Mouse (Mus musculus) B cell, adult 2 months (primary cell): ENCODE measurements around the gene Ccm2.

Experiments used
- DNase-seq, 2 experiments: peaks; one replicate each; pipeline ENCODE4 v3.0.0; 2022

Ccm2 gene

DNA sequence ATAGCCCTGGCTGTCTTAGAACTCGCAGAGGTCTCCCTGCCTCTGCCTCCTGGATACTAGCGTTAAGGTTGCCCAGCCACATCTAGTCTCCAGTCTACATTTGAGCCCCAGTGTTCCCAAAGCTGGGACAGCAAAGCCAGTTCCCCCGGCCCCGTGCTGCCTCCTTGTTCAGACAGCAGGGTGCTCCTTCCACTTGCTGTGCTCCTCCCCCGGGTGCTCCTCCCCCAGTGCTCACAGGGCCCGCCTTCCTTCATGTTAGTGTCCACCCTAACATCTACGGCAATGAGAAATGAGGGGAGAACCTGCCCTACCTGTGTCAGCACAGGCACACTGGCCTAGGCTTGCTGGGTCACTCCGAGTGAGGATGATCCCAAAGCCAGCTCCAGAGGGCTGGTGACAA, 39.1 kb downstream of the Ccm2 start:
- DNase-seq = no peak

DNA sequence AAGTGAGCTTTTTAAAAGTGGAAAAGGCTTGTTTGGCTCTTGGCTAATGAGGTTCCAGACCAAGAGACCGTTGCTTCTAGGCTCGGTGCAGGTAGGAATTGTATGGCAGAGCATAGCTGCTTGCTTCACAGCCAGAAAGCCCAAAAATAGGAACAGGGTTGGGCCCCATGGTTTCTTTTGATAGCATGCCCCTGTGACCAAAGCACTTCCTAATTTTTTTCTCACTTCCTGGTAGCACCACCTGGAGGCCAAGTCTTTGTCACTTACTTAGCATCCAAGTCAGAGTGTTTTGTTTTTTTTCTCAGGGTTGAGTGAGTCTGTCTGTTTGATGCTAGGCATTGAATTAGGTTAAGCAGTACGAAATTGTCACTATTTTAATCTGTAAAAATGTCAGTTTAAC, 40.0 kb downstream of the Ccm2 start:
- DNase-seq = peak; percentile 76 to 81

DNA sequence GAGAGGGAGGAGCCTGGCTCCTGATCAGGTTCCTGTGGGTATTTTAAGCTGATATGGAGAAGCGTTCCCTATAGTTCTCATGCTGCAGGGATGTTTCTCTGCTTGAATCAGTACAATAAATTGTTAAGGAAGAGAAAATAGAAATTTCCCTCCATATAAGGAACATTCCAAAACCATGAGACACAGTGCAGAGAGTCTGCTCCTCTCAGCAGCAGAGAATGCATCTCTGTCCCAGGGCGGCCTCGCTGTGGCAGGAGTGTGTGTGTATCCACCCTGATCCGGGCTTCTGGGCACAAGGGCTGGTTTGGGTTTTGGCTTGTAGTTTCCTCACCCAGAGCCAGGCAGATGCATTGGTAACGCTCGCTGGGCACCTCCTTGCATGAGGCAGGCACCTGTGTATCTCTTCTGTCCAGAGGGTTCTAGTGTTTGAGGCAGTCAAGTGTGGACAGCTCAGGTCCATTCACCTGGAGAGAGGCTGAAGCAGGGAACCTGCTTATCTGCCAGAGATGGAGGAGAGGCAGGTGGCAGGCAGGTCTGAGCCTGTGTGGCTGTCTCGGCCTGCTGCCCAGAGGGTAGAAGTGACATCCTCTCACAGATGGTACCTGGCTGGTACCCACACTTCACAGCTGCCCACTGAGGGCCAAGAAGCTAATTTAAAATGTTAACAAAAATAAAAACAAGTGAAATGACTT, 40.7 kb downstream of the Ccm2 start:
- peak; percentile 31 to 40 for DNase-seq

DNA sequence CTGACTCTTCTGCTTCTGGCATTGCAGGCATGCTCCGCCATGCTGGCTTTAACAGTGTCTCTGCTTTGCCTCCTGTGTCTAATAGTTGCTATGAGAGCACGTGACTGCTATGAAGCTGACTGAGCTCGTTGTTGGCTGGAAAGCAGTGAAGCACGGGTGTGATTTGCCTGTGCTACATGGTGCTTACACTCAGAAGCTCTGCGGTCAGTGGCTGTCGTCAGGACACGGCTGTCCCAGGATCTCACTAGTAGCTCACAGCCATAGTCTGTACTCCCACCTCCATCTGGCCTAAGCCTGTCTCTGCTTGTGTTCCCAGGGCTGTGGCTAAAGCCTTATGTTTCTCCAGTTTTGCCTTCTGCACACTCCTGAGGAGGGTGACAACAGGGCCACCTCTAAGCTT, 41.6 kb downstream of the Ccm2 start:
- peak; percentile 72 to 77 for DNase-seq

DNA sequence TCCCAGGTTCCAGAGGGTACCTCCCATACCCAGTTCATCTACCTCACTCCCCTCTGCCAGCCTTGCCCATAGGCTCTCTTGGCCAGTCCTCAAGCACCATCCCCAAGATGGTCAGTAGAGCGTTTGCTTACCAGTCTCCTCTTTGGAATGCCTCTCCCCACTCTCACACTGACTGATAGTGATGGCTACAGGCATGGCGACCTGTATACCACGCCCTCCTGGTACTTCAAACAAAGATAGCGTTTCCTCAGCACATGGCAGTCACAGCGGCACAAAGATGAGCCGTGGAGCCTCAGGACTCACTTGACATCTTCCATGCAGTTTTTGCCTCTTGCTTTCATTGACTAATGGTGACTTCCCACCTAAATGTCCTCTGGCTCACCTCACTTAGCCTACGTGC, 43.2 kb downstream of the Ccm2 start:
- no peak for DNase-seq

DNA sequence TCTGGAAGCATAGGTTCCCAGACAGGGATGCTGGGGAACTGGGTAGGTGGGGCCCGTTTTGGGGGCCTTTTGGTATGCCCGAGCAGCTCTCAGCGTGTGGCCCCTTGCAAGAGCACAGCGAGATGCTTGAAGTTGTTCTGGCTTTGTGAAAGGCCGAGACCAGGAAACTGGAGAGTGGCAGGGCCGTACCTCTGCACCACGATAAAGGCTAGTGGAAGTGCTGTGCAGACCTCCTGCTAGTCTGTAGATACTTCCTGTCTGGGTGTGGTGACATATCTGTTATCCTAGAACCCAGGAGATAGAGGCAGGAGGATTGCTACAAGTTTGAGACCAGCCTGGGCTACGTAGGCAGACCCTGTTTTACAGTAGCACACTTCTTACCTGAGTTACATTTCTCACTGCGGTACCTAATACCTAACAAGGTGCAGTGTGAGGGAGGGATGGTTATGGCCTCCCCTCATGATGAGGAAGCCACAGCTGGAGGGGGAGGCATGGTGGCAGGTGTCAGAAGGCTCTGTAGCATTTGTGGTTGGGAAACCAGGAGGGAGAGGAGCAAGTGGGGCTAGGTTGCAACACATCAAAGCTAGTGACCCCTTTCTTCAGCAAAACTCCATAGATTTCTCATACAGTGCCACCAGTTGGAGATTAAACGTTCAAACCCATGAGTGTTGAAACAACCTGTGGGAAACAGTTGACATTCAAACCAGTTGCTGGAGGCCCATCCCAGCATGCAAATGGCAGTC, 44.4 kb downstream of the Ccm2 start:
- DNase-seq = no peak

DNA sequence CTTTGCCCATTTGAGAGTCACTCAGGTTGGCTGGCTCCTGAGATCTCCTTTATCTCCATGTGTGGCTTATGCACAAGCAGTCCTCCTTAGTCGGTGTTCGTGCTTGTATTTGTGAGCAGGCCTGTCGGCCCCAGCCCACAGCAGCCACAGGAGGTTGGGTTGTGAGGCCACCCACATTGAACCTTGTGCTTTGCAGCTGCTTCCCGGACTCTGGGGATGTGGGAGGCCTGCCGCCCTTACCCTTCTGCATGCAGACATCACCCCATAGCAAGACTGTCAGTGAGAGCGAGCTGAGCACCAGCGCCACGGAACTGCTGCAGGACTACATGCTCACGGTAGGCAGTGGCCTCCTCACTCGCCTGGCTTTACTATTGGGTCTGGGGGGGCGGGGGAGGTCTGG, 46.7 kb downstream of the Ccm2 start:
- no peak for DNase-seq

DNA sequence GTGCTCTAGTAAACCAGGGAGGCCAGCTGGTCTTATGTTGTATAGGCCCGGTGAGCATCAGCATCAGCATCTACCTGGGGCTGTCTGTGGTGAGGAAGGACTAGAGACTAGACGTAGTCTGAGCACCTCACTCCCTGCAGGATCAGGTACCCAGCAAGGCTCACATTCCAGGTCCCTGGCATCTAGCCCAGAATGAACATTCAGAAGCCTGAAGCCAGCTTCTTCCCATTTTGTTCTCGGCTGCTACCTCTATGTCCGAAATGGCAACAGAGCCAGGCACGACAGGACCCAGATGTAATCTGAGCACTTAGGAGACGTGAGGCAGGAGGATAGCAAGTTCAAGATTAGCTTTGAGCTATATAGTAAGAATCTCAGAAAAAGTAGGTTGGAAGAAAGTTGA, 48.2 kb downstream of the Ccm2 start:
- no peak for DNase-seq

DNA sequence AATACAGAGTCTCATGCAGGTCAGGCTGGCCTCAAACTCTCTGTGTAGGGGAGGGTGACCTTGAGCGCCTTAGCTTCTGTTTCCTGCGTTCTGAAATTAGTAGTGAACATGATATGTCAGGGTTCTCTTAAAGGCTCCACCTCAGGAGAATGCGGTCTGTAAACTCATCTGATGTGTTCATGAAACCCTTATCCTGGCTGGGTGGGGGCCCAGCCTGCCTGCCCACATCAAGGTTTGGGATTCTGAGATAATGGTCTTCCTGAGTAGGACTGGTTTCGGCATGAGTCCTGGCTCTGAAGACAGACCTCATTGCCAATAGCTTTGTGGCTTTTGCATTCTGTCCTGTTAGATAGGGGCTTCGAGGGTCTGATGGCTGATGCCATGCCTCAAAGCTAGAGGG, 48.7 kb downstream of the Ccm2 start:
- DNase-seq = no peak

DNA sequence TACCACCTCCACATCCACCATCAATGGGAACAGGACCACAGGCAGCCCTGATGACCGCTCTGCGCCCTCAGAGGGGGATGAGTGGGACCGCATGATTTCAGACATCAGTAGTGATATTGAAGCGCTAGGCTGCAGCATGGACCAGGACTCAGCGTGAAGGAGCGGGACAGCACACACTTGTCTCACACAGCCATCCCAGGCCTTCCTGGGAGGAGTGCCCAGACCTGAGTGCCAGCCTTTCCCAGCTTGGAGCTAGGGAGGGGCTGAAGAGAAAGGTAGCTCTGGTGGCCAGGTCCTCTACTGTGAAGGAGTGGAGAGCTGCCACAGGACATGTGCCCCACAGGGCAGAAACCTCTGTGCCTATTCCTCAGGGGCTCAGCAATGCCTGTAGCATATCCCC, 49.5 kb downstream of the Ccm2 start:
- DNase-seq = no peak

DNA sequence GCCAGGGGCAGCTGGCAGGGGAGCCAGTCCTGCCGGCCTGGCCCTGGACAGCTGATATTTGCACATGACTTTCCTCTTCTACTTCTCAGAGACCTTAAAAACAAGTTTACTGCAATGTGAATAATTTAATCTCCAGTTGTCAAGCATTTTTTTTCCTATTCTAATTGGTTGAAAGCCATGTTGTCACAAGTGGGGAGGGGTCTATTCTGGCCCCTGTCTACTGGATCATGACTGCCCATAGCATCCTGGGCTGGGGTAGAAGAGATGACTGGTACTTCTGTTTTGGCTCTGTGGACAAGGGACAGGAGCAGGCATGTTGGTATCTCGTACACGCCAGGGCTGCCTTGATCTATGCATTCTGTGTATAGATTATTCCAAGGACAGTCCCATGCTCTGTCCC, 49.9 kb downstream of the Ccm2 start:
- no peak for DNase-seq

DNA sequence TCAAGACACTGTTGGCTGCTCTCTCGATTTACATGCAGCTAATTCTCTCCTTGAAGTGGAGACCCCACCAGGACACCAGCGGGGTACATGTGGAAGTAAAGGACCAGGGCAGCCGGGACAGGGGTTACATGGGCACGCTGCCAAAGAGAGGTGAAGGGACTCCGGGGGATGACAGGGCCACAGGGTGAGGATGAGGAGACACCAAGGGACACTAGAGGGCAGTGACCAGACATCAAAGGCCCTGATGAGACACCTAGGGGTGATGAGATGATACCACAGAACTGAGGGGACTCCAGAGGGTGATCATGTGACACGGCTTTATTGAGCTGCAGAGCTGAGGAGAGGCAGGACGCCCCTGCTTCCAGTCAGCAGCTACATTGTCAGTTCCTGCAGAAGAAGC, 50.8 kb downstream of the Ccm2 start:
- DNase-seq = no peak

DNA sequence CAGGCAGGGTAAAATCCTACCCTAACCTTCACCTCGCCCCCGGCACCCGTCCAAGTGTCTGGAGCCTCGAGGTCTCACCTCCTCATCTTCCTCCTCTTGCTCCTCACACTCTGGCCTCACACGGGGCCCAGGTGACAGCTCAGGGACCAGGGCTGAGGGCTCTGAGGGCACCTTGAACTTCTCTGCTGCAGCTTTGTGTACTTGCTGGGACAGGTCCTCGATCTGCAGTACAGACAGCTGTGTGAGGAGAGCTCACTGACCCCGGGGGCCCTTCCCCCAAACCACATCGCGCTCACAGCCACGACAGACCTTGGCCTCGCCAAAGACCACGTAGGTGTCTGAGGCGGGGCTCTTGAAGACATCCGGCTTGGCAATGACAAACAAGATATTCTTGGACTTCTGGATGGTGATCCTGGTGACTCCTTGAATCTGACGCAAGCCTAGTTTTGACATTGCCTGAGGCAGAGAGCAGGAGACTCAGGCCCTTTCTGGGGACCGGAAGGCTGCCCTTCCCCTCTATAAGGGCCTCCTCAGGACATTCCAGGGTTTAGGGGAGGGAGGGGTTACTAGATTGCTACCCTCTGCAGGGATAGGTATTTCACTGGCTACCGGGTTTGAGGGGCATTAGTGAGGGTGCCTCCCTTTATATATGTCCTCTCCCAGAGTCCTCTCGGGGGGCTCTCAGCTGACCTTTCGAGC, 51.7 kb downstream of the Ccm2 start:
- DNase-seq = no peak

DNA sequence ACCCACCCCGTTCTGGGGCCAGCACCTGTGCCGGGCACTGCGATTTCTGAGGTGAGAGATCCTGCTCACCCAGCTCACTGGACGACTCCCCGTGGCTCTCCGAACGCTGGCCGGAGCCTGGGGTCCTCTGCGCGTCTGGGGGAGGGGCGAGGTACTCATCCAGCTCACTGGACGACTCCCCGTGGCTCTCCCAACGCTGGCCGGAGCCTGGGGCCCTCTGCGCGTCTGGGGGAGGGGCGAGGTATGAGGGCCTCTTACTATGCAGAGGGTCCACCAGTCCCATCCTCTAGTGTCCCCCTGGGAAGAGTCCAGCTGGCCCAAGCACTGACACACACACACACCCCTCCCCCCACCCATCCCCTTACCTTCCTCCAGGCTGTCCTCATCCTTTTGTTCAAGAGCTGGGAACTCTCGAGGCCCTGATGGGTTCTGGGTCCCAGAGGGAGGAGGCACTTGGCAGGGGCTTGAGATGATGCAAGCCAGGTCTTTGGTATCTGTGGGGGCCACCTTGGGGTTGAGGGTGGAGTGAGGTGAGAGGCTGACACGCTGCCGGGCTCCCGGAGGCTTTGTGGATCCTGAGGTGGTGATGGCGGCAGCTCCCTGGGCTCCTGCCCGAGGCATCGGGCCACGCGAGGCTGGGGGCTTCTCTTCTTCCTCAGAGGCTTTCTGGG, 52.5 kb downstream of the Ccm2 start:
- no peak for DNase-seq

DNA sequence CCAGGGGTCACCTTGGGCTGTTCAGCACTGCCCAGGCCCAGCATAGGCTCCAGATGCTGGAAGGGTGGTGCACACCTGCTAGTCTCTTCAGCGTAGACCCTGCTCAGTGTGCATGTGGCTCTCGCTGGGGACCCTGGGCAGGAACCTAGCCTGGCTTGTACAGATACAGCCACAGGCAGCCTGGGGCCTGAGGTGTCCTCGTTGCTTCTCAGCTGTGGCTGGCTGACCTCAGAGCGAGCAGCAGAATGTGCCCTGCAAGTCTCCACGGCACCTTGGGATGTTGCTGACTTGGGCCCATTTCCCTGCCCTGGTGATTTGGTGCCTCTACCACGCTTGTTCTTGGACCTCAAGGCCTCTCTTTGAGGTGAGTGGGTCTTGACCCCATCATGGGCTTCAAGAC, 53.1 kb downstream of the Ccm2 start:
- DNase-seq = no peak

DNA sequence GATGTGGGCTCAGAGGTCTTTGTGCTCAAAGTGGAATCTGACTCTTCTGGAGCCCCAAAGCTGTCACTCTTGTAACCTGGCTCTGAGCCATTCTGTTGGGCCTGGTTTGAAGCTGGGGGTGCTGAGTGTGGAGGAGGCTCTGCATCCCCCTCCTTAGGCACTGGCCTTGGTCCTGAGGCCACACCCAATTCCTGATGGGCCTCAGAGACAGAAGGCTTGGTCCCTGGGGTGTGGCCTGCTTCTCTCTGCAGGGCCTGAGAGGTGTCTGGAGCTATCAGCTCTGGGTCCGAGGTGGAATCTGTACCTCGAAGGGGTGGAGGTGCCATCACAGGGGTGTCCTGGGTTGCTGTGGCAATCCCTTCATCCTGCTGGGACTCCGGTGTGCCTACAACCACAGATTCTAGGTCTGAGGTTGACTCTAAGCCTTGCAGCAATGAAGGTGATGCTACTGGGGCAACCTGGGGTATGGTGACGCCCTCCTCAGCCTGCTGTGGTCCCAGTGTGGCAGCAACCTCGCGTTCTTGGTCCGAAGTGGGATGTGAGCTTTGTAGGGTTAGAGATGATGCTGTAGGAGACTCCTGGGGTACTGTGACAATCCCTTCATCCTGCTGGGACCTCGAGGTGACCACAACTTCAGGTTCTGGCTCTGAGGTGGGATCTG, 53.7 kb downstream of the Ccm2 start:
- DNase-seq = no peak

DNA sequence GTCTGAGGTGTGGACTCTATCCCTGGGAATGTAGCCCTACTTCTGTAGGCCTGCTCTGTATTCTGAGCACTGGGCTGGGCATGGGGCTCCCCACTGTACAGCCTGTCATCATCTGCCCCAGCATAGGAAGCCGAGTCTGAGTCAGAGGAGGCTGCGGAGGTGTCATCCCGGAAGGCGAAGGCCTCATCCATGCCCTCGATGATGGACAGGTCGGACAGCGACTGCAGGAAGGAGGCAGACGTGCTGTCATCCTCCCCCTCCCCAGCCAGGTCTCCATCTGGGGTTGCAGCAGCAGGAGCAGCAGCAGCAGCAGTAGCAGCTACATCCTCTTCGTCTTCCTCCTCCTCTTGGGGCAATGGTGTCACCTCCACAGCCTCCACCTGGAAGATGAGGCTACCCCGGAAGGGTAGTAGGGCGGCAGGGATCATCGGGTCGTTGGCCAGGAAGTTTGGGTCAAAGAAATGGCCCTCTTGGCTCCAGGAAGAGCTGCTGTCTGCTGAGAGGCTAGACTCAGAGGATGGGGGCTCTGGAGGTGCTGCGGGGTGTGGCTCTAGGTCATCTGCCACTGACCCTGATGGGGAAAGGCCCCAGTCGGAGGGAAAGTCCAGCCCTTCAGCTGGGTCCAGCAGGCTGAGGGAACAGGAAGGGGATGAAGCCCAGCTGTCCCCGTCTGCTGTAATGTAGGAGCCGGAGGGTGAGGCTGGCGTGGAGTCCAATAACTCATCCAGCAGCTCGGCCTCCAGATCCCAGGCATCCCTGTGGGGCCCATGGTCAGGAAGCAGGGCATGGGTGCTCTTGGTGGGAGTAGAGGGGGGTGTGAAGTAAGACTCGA, 55.2 kb downstream of the Ccm2 start:
- DNase-seq = no peak

DNA sequence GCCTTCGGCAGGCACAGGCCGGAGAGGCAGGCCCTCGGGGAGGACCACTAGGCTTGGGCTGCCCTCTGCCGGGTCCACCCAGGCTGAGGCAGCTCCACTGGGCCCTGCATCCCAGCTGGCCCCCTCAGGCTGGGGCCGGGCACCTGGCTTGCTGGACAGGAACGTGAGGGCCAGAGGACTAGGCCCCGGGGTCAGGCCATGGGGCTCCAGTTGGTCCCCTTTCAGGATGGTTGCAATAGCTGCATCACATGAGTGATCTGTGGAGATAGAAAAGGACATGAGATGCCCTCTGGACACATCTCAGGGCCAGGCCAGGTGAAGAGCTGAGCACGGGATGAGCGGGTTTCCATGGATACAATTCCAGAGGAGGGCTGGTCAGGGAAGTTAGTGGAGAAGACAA, 56.0 kb downstream of the Ccm2 start:
- no peak for DNase-seq

DNA sequence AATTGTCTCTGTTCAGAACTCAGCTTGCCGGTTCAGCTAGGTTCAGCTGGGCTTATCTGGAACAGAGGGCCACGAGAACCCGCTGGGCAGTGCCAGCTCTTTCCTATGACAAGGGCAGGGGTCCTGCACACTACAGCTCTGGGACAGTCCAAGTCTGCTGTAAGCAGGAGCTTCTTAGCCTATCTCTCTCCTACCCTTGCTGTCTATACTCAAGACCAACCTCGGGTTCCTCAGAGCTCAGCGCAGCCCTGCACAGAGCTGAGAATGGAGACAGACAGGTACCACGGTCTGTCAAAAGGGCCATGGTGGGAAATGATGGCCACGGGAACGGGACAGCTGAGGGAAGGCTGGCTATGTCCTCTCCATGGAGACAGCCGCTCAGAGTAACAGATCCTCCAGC, 56.5 kb downstream of the Ccm2 start:
- no peak for DNase-seq

DNA sequence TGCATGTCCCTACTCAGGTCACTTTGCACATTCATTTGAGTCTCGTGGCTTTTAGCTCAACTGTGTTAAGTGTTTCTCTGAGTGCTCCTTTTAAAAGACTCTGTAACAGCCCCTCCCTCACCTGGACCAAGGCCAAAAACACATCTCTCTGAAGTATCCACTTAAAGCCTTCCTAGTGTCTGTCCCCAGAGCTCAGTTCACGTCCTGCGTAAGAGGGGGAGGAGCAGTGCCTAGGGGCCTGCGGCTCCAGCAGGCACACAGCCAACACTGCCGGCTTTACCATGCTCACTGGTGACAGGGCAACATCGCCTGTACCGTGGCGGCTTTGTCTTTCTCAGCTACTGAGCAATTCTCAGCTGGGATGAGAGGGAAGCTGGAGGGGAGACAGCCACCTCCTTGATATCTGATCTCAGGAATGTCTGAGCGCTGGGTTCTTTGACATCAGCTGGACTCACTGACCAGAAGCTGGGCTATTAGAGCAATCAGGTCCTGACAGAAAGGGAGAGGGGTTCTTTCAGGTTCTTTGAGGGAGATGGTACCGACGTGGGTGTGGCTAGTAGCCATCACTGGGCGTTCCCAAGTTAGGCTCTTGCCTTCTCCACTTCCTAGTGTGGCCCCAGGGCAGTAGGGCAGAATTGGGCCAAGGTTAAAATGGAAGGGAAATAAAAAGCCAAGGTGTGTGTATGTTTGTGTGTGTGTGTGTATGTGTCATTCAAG, 57.4 kb downstream of the Ccm2 start:
- DNase-seq = peak; percentile 36

DNA sequence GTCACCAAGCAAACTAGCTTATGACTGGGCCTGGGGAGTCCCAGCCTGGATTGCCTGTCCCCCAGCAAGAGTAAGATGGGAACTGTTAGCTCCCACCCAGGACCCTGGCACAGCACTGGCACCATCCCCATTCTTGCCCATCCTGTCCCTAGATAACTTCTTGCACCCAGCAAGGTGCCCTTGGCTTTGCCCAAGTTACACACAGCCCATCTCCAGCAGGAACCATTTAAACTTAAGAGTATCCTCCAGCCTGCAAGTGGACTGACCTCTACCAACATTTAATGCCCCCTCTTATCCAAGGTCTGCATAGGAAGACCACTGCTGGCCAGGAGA, 57.9 kb downstream of the Ccm2 start:
- no peak for DNase-seq

DNA sequence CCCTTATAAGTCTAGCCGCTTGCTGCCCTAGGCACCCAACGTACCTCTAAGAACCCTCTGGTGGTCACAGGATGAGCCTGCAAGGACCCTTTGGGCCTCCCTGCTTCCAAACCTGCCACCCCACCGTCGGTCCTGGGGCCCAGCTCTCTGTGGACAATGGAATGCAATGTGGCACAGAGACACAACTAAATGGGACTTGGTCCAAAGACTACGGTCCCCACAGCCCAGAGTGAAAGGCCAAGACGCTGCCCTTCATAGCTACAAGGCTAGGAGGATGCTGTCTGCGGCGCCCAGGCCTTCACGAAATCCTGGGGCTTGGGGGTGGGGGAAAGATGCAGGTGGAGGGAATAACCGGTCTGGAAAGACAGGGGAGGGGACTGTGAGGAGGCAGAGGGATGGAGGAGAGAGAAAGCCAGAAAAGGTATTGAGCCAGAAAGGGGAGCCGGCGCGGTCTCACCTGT, 58.4 kb downstream of the Ccm2 start:
- DNase-seq = peak; percentile 46 to 51
